Mouse (Mus musculus) kidney, embryonic 15.5 days (tissue): ENCODE data around the gene Sdc1. TPM values are rescaled to one million over a fixed set of nuclear protein-coding genes. Genes with fewer than 3 reads are reported as not detected.

Source experiments
- ATAC-seq: fragments of 200-750 bp; cut with Nextera tagmentation; replicated peaks from 2 replicates; pipeline ENCODE4 v1.8.0; 2017; ENCODE audit warnings: moderate TSS enrichment; ENCODE audit not compliant: low FRiP score
- H3K27ac ChIP-seq: fragments of 300-500 bp; sonication (generic); 2 replicates; pipeline ENCODE4 v1.5.1; 2015; ENCODE audit warnings: mild to moderate bottlenecking, inconsistent platforms
- H3K27me3 ChIP-seq: fragments of 300-500 bp; sonication (generic); 2 replicates; pipeline ENCODE4 v1.6.1; 2015; ENCODE audit warnings: inconsistent platforms
- H3K36me3 ChIP-seq: fragments of 300-500 bp; sonication (generic); 2 replicates; pipeline ENCODE4 v1.6.1; 2015; ENCODE audit warnings: inconsistent platforms
- H3K4me1 ChIP-seq: fragments of 300-500 bp; sonication (generic); 2 replicates; pipeline ENCODE4 v1.6.1; 2015; ENCODE audit warnings: inconsistent platforms
- H3K4me2 ChIP-seq: fragments of 300-500 bp; sonication (generic); 2 replicates; pipeline ENCODE4 v1.6.1; 2015; ENCODE audit warnings: moderate library complexity, mild to moderate bottlenecking, inconsistent platforms
- H3K4me3 ChIP-seq: fragments of 300-500 bp; sonication (generic); replicated peaks from 2 replicates; pipeline ENCODE4 v1.5.1; 2015; ENCODE audit warnings: mild to moderate bottlenecking, inconsistent platforms
- H3K9ac ChIP-seq: fragments of 300-500 bp; sonication (generic); 2 replicates; pipeline ENCODE4 v1.6.1; 2015; ENCODE audit warnings: mild to moderate bottlenecking, inconsistent platforms
- H3K9me3 ChIP-seq: fragments of 300-500 bp; sonication (generic); replicated peaks from 2 replicates; pipeline ENCODE4 v1.6.1; 2016; ENCODE audit warnings: inconsistent platforms
- WGBS: fragments of 180-500 bp; shearing (Covaris S2); methylation state at CpG from one replicate; pipeline ENCODE4 v1.1.7; 2015; ENCODE audit warnings: mixed read lengths; 5-methylcytosine and 5-hydroxymethylcytosine counted together
- polyA plus RNA-seq: library from polyadenylated mRNA; unstranded; fragments of >200 nt; fragmentation: Nextera tagmentation; extraction: Ambion mirVana; gene quantifications from 2 replicates; pipeline ENCODE4 v1.2.1, GENCODE M21; 2015

Gene Sdc1
- 63.7 and 66.7 TPM in 2 replicates for polyA plus RNA-seq

DNA sequence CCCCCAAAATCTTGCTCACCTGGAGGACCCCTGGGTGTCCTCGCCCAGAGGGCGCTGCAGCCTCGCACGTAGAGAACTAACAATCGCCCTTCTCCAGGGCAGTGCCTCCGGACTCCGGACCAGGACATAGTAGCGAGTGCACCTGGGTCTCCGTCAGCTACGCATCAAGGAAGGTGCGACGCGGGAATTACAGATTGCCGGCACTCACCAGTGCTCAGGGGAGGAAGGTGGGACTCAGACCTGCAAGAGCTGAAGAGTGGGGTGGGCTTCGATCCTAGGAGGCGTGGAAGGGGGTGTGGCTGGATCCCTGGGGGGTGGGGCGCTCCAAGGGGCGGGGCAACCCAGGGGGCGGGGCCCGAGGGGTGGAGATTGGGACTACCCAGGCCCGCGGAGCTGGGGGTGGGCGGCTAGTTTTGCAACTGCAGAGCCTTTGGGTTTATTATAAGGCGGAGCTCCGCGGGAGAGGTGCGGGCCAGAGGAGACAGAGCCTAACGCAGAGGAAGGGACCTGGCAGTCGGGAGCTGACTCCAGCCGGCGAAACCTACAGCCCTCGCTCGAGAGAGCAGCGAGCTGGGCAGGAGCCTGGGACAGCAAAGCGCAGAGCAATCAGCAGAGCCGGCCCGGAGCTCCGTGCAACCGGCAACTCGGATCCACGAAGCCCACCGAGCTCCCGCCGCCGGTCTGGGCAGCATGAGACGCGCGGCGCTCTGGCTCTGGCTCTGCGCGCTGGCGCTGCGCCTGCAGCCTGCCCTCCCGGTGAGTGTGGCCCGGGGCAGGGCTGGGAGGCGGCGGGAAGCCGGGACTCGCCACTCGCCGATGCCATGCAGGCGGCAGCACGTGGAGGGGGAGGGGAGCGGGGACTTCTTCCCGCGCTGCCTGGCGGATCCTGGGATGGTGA, at the start of gene Sdc1:
TSS of gene Sdc1 (plus strand) at position 378 of the 898 bp plus-strand sequence.
- under 1% methylated on average over 66 of the region's 67 CpGs for WGBS
- peak; percentile 90 for ATAC-seq
- Histone ChIP-seq H3K9me3 (no peaks in the 10 kb centered on the region; the same call in 1 of the 2 replicates), H3K27ac (peak within 1 kb of the TSS; percentile 89), H3K27me3 (0 out of 2 replicates have a peak, but pooled peaks cover 2% of the 10 kb centered on the region), H3K4me1 (peaks cover 19% of the 10 kb centered on the region), H3K4me3 (peak within 1 kb of the TSS; percentile 84), H3K9ac (peak within 1 kb of the TSS; percentile 82), H3K4me2 (peak within 1 kb of the TSS; percentile 97), H3K36me3 (no peaks in the 10 kb centered on the region)

- no peaks in the 10 kb centered on the region for H3K27me3 ChIP-seq
- no peaks in the 10 kb centered on the region for H3K9me3 ChIP-seq
- no peak; the same call in 1 of the 2 replicates for ATAC-seq
- H3K4me2 ChIP-seq, result no peak overlapping the region
- H3K27ac ChIP-seq, result no peak overlapping the region
- H3K9ac ChIP-seq, result no peak overlapping the region
- H3K4me1 ChIP-seq, result no peaks in the 10 kb centered on the region
- H3K36me3 ChIP-seq, result peaks cover 64% of the 10 kb centered on the region
- H3K4me3 ChIP-seq, result no peak overlapping the region
- WGBS, result 56% methylated on average over 1 of the region's 1 CpGs
These were observed 44.2 kb upstream of the Sdc1 start for GRCm38 (mm10) chr12:8726890-8727289.

DNA sequence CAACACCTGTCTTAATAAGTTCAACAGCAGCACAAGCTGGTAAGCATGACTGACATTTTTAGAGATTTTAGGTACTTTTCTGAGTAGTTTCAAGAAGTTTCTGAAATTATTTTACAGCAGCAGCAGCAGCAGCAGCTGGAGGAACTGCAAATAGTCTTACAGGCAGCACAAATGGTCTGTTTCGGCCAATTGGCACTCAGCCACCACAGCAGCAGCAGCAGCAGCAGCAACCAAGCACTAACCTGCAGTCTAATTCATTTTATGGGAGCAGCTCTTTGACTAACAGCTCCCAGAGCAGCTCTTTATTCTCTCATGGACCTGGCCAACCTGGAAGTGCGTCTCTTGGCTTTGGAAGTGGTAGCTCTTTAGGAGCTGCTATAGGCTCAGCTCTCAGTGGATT, 42.4 kb upstream of the Sdc1 start:
- Histone ChIP-seq H3K27ac (no peak overlapping the region), H3K36me3 (peaks cover 58% of the 10 kb centered on the region), H3K9ac (no peak overlapping the region), H3K9me3 (no peaks in the 10 kb centered on the region), H3K27me3 (no peaks in the 10 kb centered on the region), H3K4me1 (no peaks in the 10 kb centered on the region), H3K4me3 (no peak overlapping the region), H3K4me2 (no peak overlapping the region)
- no peak for ATAC-seq
- WGBS, result 69% methylated on average over 2 of the region's 2 CpGs

- Histone ChIP-seq H3K4me2 (no peak overlapping the region), H3K9me3 (no peaks in the 10 kb centered on the region; the same call in 1 of the 2 replicates), H3K4me1 (no peaks in the 10 kb centered on the region), H3K36me3 (peaks cover 87% of the 10 kb centered on the region), H3K27ac (no peak overlapping the region), H3K4me3 (no peak overlapping the region), H3K27me3 (no peaks in the 10 kb centered on the region), H3K9ac (no peak overlapping the region)
- 94% methylated on average over 2 of the region's 2 CpGs for WGBS
- no peak for ATAC-seq
These were observed 17.5 kb upstream of the Sdc1 start for GRCm38 (mm10) chr12:8753654-8754053.

- no peak overlapping the region for H3K27ac ChIP-seq
- H3K27me3 ChIP-seq, result no peaks in the 10 kb centered on the region
- no peak overlapping the region for H3K4me2 ChIP-seq
- H3K9ac ChIP-seq, result no peak overlapping the region
- H3K9me3 ChIP-seq, result no peaks in the 10 kb centered on the region; the same call in 1 of the 2 replicates
- H3K4me1 ChIP-seq, result no peaks in the 10 kb centered on the region
- WGBS, result 82% methylated on average over 4 of the region's 4 CpGs
- H3K36me3 ChIP-seq, result peaks cover 82% of the 10 kb centered on the region
- ATAC-seq, result no peak
- H3K4me3 ChIP-seq, result no peak overlapping the region
These were observed 17.0 kb upstream of the Sdc1 start for GRCm38 (mm10) chr12:8754116-8754515.

DNA sequence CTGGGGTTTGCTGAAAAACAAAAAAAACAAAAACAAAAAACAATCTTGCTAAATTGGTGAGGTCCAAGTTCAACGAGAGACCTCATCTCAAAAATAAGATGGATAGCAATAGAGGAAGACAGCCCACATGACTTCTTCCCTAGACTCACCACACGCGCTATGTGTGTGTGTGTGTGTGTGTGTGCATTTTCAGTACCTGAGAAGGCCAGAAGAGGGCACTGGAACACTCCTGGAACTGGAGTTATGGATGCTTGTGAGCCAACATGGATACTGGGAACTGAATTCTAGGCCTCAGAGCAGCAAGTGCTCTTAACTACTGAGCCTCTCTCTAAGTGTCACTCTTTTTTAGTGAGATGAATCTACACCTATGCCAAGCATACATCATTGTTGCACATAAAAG, 13.1 kb upstream of the Sdc1 start:
- no peaks in the 10 kb centered on the region; the same call in 1 of the 2 replicates for H3K9me3 ChIP-seq
- H3K27ac ChIP-seq, result no peak overlapping the region
- peaks cover 52% of the 10 kb centered on the region for H3K36me3 ChIP-seq
- peaks cover 17% of the 10 kb centered on the region for H3K4me1 ChIP-seq
- H3K4me3 ChIP-seq, result no peak overlapping the region
- WGBS, result 96% methylated on average over 3 of the region's 3 CpGs
- no peaks in the 10 kb centered on the region for H3K27me3 ChIP-seq
- no peak overlapping the region for H3K4me2 ChIP-seq
- no peak overlapping the region for H3K9ac ChIP-seq
- no peak for ATAC-seq

DNA sequence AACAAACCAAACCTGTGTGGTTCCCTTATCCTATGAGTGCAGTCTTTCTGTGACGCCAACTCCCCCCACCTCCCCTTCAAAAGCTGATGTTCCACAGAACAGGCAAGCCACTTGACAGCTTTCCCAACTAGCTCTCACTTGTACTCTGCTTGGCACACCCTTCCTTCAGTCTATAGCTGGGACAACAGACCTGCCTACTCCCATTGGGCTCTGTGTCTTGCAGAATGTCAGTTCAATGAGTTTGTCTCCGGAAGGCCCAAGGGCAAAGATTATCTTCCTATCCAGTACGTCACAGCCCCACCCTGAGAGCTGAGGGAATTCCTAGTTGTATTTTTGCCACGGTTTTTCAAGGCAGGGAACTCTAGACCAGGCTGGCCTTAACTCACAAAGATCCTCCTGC, 12.0 kb upstream of the Sdc1 start:
- ATAC-seq, result no peak
- Histone ChIP-seq H3K4me3 (no peak overlapping the region), H3K4me2 (no peak overlapping the region), H3K27me3 (no peaks in the 10 kb centered on the region), H3K36me3 (peaks cover 41% of the 10 kb centered on the region), H3K9me3 (no peaks in the 10 kb centered on the region; the same call in 1 of the 2 replicates), H3K9ac (no peak overlapping the region), H3K27ac (peak overlapping the region; percentile 51; the same call in 1 of the 2 replicates), H3K4me1 (peaks cover 17% of the 10 kb centered on the region)
- 72% methylated on average over 4 of the region's 4 CpGs for WGBS

- peaks cover 17% of the 10 kb centered on the region for H3K4me1 ChIP-seq
- peak; percentile 82 for ATAC-seq
- no peak overlapping the region for H3K4me3 ChIP-seq
- H3K9ac ChIP-seq, result no peak overlapping the region
- 36% methylated on average over 6 of the region's 6 CpGs for WGBS
- H3K4me2 ChIP-seq, result no peak overlapping the region
- no peaks in the 10 kb centered on the region for H3K27me3 ChIP-seq
- no peaks in the 10 kb centered on the region; the same call in 1 of the 2 replicates for H3K9me3 ChIP-seq
- peaks cover 35% of the 10 kb centered on the region for H3K36me3 ChIP-seq
- peak overlapping the region; percentile 51; the same call in 1 of the 2 replicates for H3K27ac ChIP-seq
These were observed 11.3 kb upstream of the Sdc1 start for GRCm38 (mm10) chr12:8759779-8760178.

- H3K9ac ChIP-seq, result no peak overlapping the region
- 67% methylated on average over 6 of the region's 6 CpGs for WGBS
- peaks cover 27% of the 10 kb centered on the region for H3K36me3 ChIP-seq
These were observed 10.6 kb upstream of the Sdc1 start for GRCm38 (mm10) chr12:8760561-8760960.

GRCm38 (mm10) chr12:8761058-8761457, 10.1 kb upstream of the Sdc1 start:
- no peak for ATAC-seq
- H3K4me2 ChIP-seq, result no peak overlapping the region
- 76% methylated on average over 7 of the region's 7 CpGs for WGBS
- H3K27ac ChIP-seq, result no peak overlapping the region
- no peaks in the 10 kb centered on the region; the same call in 1 of the 2 replicates for H3K9me3 ChIP-seq
- H3K36me3 ChIP-seq, result peaks cover 23% of the 10 kb centered on the region
- no peaks in the 10 kb centered on the region for H3K27me3 ChIP-seq
- no peak overlapping the region for H3K9ac ChIP-seq
- no peak overlapping the region for H3K4me3 ChIP-seq
- peaks cover 17% of the 10 kb centered on the region for H3K4me1 ChIP-seq

More at GRCm38 (mm10) chr12:8760561-8760960, 10.6 kb upstream of the Sdc1 start:
- Histone ChIP-seq H3K4me2 (no peak overlapping the region), H3K27ac (no peak overlapping the region), H3K4me3 (no peak overlapping the region), H3K4me1 (peaks cover 17% of the 10 kb centered on the region), H3K9me3 (no peaks in the 10 kb centered on the region; the same call in 1 of the 2 replicates), H3K27me3 (no peaks in the 10 kb centered on the region)
- no peak for ATAC-seq

GRCm38 (mm10) chr12:8762667-8763066, 8.5 kb upstream of the Sdc1 start:
- no peak overlapping the region for H3K4me2 ChIP-seq
- no peak overlapping the region for H3K9ac ChIP-seq
- H3K4me1 ChIP-seq, result peaks cover 17% of the 10 kb centered on the region
- no peaks in the 10 kb centered on the region; the same call in 1 of the 2 replicates for H3K9me3 ChIP-seq
- H3K27me3 ChIP-seq, result no peaks in the 10 kb centered on the region
- 75% methylated on average over 2 of the region's 2 CpGs for WGBS
- ATAC-seq, result no peak
- H3K36me3 ChIP-seq, result peaks cover 7% of the 10 kb centered on the region
- H3K27ac ChIP-seq, result no peak overlapping the region
- no peak overlapping the region for H3K4me3 ChIP-seq

DNA sequence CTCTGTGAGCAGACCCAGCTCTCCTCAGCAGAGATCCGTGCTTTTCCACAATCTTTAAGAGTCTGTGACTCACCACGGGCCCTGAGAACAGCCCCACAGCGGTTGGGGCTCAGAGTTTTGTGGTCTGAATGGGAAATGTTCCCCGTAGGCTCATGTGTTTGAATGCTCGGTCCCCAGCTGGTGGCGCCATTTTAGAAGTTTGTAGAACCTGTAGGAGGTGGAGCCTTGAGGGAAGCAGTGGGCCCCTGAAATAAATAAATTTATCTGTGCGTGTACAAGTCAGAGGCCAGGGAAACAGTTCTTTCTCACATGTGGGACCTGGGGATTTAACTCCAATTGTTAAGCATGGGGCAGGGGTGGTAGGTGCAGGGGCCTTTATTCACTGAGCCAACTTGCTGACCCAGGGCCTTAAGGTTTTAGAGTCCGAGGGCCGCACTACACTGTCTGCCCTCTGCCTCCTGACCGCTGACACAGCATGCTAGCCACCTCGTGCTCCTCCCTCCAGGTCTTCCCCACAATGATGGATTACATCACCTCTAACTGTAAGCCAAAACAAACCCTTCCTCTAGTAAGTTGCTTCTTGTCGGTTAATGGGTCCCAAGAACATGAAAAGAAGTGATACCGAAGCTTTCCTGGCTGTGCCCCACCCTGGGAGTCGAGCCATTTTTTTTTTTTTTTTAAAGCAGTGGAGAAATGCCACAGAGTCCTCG, 6.7 kb upstream of the Sdc1 start:
- no peak for ATAC-seq
- H3K4me3 ChIP-seq, result no peak overlapping the region
- no peak overlapping the region for H3K9ac ChIP-seq
- no peak overlapping the region for H3K4me2 ChIP-seq
- no peaks in the 10 kb centered on the region for H3K36me3 ChIP-seq
- no peaks in the 10 kb centered on the region for H3K27me3 ChIP-seq
- no peaks in the 10 kb centered on the region; the same call in 1 of the 2 replicates for H3K9me3 ChIP-seq
- WGBS, result 73% methylated on average over 15 of the region's 15 CpGs
- H3K4me1 ChIP-seq, result peaks cover 16% of the 10 kb centered on the region
- no peak overlapping the region for H3K27ac ChIP-seq
